Mouse (Mus musculus): ENCODE results near the gene Best2. TPM values are rescaled to one million over a fixed set of nuclear protein-coding genes. Genes with fewer than 3 reads are reported as not detected.
A peak's percentile ranks its signal among the peaks of the same experiment; 100 is the strongest.

Best2 gene
- polyA plus RNA-seq, 1 experiment from 2014 or later, result not detected

GRCm38 (mm10) chr8:85036381-85036717 lies 22.0 kb upstream of the Best2 start:
- Histone ChIP-seq H3K9ac (ENCODE audit: low read length) (peak overlapping the region; percentile 94), H3K4me3 (ENCODE audit: low read length) (peak overlapping the region; percentile 83), H3K4me2 (ENCODE audit: low read depth, low read length) (peak overlapping the region; percentile 91), H3K27me3 (ENCODE audit: control insufficient read depth, insufficient read depth, low read depth, low read length) (no peaks in the 10 kb centered on the region), H3K9me3 (ENCODE audit: control insufficient read depth, low read length) (no peaks in the 10 kb centered on the region), H3K27ac (ENCODE audit: low read length) (peak overlapping the region; percentile 100), H3K36me3 (ENCODE audit: control insufficient read depth, insufficient read depth, low read length) (peaks cover 29% of the 10 kb centered on the region), H3K4me1 (replicated peaks; ENCODE audit: control insufficient read depth, insufficient read depth, low read length) (peaks cover 15% of the 10 kb centered on the region)
- ATAC-seq (ENCODE audit: low read depth), result peak; percentile 26
- WGBS, result 0% methylated on average over 9 of the region's 9 CpGs

- peak; percentile 12 for ATAC-seq (ENCODE audit: low read depth)
- WGBS, result under 1% methylated on average over 15 of the region's 15 CpGs
- peaks cover 28% of the 10 kb centered on the region for H3K36me3 ChIP-seq (ENCODE audit: control insufficient read depth, insufficient read depth, low read length)
- peak overlapping the region; percentile 100 for H3K27ac ChIP-seq (ENCODE audit: low read length)
- peaks cover 15% of the 10 kb centered on the region for H3K4me1 ChIP-seq (replicated peaks; ENCODE audit: control insufficient read depth, insufficient read depth, low read length)
- H3K9me3 ChIP-seq (ENCODE audit: control insufficient read depth, low read length), result no peaks in the 10 kb centered on the region
- H3K4me3 ChIP-seq (ENCODE audit: low read length), result peak overlapping the region; percentile 83
- H3K9ac ChIP-seq (ENCODE audit: low read length), result peak overlapping the region; percentile 94
- H3K27me3 ChIP-seq (ENCODE audit: control insufficient read depth, insufficient read depth, low read depth, low read length), result no peaks in the 10 kb centered on the region
- H3K4me2 ChIP-seq (ENCODE audit: low read depth, low read length), result peak overlapping the region; percentile 91
Observed at GRCm38 (mm10) chr8:85035728-85036310, 21.5 kb upstream of the Best2 start.

GRCm38 (mm10) chr8:85035165-85035727 lies 20.9 kb upstream of the Best2 start:
- Histone ChIP-seq H3K4me1 (replicated peaks; ENCODE audit: control insufficient read depth, insufficient read depth, low read length) (peaks cover 15% of the 10 kb centered on the region), H3K27ac (ENCODE audit: low read length) (peak overlapping the region; percentile 100), H3K27me3 (ENCODE audit: control insufficient read depth, insufficient read depth, low read depth, low read length) (no peaks in the 10 kb centered on the region), H3K4me2 (ENCODE audit: low read depth, low read length) (peak overlapping the region; percentile 91), H3K36me3 (ENCODE audit: control insufficient read depth, insufficient read depth, low read length) (peaks cover 27% of the 10 kb centered on the region), H3K4me3 (ENCODE audit: low read length) (peak overlapping the region; percentile 83), H3K9ac (ENCODE audit: low read length) (peak overlapping the region; percentile 94), H3K9me3 (ENCODE audit: control insufficient read depth, low read length) (no peaks in the 10 kb centered on the region)
- 4% methylated on average over 12 of the region's 12 CpGs for WGBS
- no peak for ATAC-seq (ENCODE audit: low read depth)

- Histone ChIP-seq H3K4me2 (ENCODE audit: low read depth, low read length) (peak overlapping the region; percentile 91), H3K4me1 (replicated peaks; ENCODE audit: control insufficient read depth, insufficient read depth, low read length) (peaks cover 15% of the 10 kb centered on the region), H3K9ac (ENCODE audit: low read length) (peak overlapping the region; percentile 94), H3K27me3 (ENCODE audit: control insufficient read depth, insufficient read depth, low read depth, low read length) (no peaks in the 10 kb centered on the region), H3K4me3 (ENCODE audit: low read length) (peak overlapping the region; percentile 83), H3K27ac (ENCODE audit: low read length) (peak overlapping the region; percentile 50; the same call in 1 of the 2 replicates), H3K9me3 (ENCODE audit: control insufficient read depth, low read length) (no peaks in the 10 kb centered on the region), H3K36me3 (ENCODE audit: control insufficient read depth, insufficient read depth, low read length) (peaks cover 30% of the 10 kb centered on the region)
- ATAC-seq (ENCODE audit: low read depth), result no peak
- WGBS, result under 1% methylated on average over 13 of the region's 13 CpGs
Observed at GRCm38 (mm10) chr8:85034764-85035163, 20.4 kb upstream of the Best2 start.

- no peak for ATAC-seq (ENCODE audit: low read depth)
- Histone ChIP-seq H3K9ac (ENCODE audit: low read length) (no peak overlapping the region), H3K9me3 (ENCODE audit: control insufficient read depth, low read length) (no peaks in the 10 kb centered on the region), H3K4me1 (replicated peaks; ENCODE audit: control insufficient read depth, insufficient read depth, low read length) (peaks cover 13% of the 10 kb centered on the region), H3K4me2 (ENCODE audit: low read depth, low read length) (no peak overlapping the region), H3K27ac (ENCODE audit: low read length) (no peak overlapping the region; the same call in 1 of the 2 replicates), H3K4me3 (ENCODE audit: low read length) (no peak overlapping the region), H3K27me3 (ENCODE audit: control insufficient read depth, insufficient read depth, low read depth, low read length) (no peaks in the 10 kb centered on the region), H3K36me3 (ENCODE audit: control insufficient read depth, insufficient read depth, low read length) (peaks cover 34% of the 10 kb centered on the region)
- 52% methylated on average over 1 of the region's 1 CpGs for WGBS
Observed at GRCm38 (mm10) chr8:85033867-85034266, 19.5 kb upstream of the Best2 start.

- Histone ChIP-seq H3K4me2 (ENCODE audit: low read depth, low read length) (no peak overlapping the region), H3K36me3 (ENCODE audit: control insufficient read depth, insufficient read depth, low read length) (peaks cover 34% of the 10 kb centered on the region), H3K9me3 (ENCODE audit: control insufficient read depth, low read length) (no peaks in the 10 kb centered on the region), H3K4me3 (ENCODE audit: low read length) (no peak overlapping the region), H3K9ac (ENCODE audit: low read length) (no peak overlapping the region), H3K27me3 (ENCODE audit: control insufficient read depth, insufficient read depth, low read depth, low read length) (no peaks in the 10 kb centered on the region), H3K27ac (ENCODE audit: low read length) (no peak overlapping the region), H3K4me1 (replicated peaks; ENCODE audit: control insufficient read depth, insufficient read depth, low read length) (peaks cover 20% of the 10 kb centered on the region)
- 71% methylated on average over 4 of the region's 4 CpGs for WGBS
- ATAC-seq (ENCODE audit: low read depth), result no peak
Observed at GRCm38 (mm10) chr8:85032622-85033311, 18.4 kb upstream of the Best2 start.

- peaks cover 21% of the 10 kb centered on the region for H3K4me1 ChIP-seq (replicated peaks; ENCODE audit: control insufficient read depth, insufficient read depth, low read length)
- H3K4me2 ChIP-seq (ENCODE audit: low read depth, low read length), result no peak overlapping the region
Observed at GRCm38 (mm10) chr8:85029271-85029670, 14.9 kb upstream of the Best2 start.

GRCm38 (mm10) chr8:85027922-85028321 lies 13.6 kb upstream of the Best2 start:
- Histone ChIP-seq H3K27me3 (ENCODE audit: control insufficient read depth, insufficient read depth, low read depth, low read length) (no peaks in the 10 kb centered on the region), H3K4me3 (ENCODE audit: low read length) (peak overlapping the region; percentile 98), H3K4me1 (replicated peaks; ENCODE audit: control insufficient read depth, insufficient read depth, low read length) (peaks cover 24% of the 10 kb centered on the region), H3K9me3 (ENCODE audit: control insufficient read depth, low read length) (no peaks in the 10 kb centered on the region), H3K4me2 (ENCODE audit: low read depth, low read length) (peak overlapping the region; percentile 90), H3K27ac (ENCODE audit: low read length) (no peak overlapping the region), H3K9ac (ENCODE audit: low read length) (peak overlapping the region; percentile 100), H3K36me3 (ENCODE audit: control insufficient read depth, insufficient read depth, low read length) (peaks cover 39% of the 10 kb centered on the region)
- no peak for ATAC-seq (ENCODE audit: low read depth)
- WGBS, result 13% methylated on average over 2 of the region's 2 CpGs

More at GRCm38 (mm10) chr8:85029271-85029670, 14.9 kb upstream of the Best2 start:
- H3K27ac ChIP-seq (ENCODE audit: low read length), result no peak overlapping the region
- H3K27me3 ChIP-seq (ENCODE audit: control insufficient read depth, insufficient read depth, low read depth, low read length), result no peaks in the 10 kb centered on the region
- no peak for ATAC-seq (ENCODE audit: low read depth)
- H3K9me3 ChIP-seq (ENCODE audit: control insufficient read depth, low read length), result no peaks in the 10 kb centered on the region
- H3K36me3 ChIP-seq (ENCODE audit: control insufficient read depth, insufficient read depth, low read length), result peaks cover 34% of the 10 kb centered on the region
- 81% methylated on average over 14 of the region's 14 CpGs for WGBS
- H3K9ac ChIP-seq (ENCODE audit: low read length), result no peak overlapping the region
- no peak overlapping the region for H3K4me3 ChIP-seq (ENCODE audit: low read length)

- Histone ChIP-seq H3K4me1 (replicated peaks; ENCODE audit: control insufficient read depth, insufficient read depth, low read length) (peaks cover 24% of the 10 kb centered on the region), H3K36me3 (ENCODE audit: control insufficient read depth, insufficient read depth, low read length) (peaks cover 35% of the 10 kb centered on the region), H3K27me3 (ENCODE audit: control insufficient read depth, insufficient read depth, low read depth, low read length) (no peaks in the 10 kb centered on the region), H3K9me3 (ENCODE audit: control insufficient read depth, low read length) (no peaks in the 10 kb centered on the region), H3K27ac (ENCODE audit: low read length) (peak overlapping the region; percentile 87), H3K4me2 (ENCODE audit: low read depth, low read length) (peak overlapping the region; percentile 90), H3K4me3 (ENCODE audit: low read length) (peak overlapping the region; percentile 98), H3K9ac (ENCODE audit: low read length) (peak overlapping the region; percentile 100)
- WGBS, result under 1% methylated on average over 13 of the region's 13 CpGs
- ATAC-seq (ENCODE audit: low read depth), result no peak
Observed at GRCm38 (mm10) chr8:85027516-85027855, 13.2 kb upstream of the Best2 start.
